Mouse (Mus musculus): ENCODE data around the gene Chaf1a. TPM values are rescaled to one million over a fixed set of nuclear protein-coding genes. Genes with fewer than 3 reads are reported as not detected.

Chaf1a gene
- 33.6 and 38.5 TPM in 2 replicates for polyA plus RNA-seq (2011; ENCODE audit: insufficient read depth, insufficient read length, low read depth, missing spikeins)

GRCm38 (mm10) chr17:56040030-56040856 is at the start of gene Chaf1a:
Gene Chaf1a (plus strand): TSS chr17:56040439.
- no peaks in the 10 kb centered on the region for H3K27me3 ChIP-seq (ENCODE audit: control insufficient read depth, insufficient read depth, low read length, poor library complexity, severe bottlenecking)
- H3K4me1 ChIP-seq (ENCODE audit: control insufficient read depth, insufficient read depth, low read length), result peaks cover 1% of the 10 kb centered on the region
- H3K36me3 ChIP-seq (ENCODE audit: control insufficient read depth, insufficient read depth, low read length, poor library complexity, severe bottlenecking), result peaks cover 18% of the 10 kb centered on the region
- no peaks in the 10 kb centered on the region for H3K9me3 ChIP-seq (replicated peaks; ENCODE audit: control insufficient read depth, insufficient read depth, low read length, poor library complexity, severe bottlenecking)
- no peak for TF ChIP-seq CTCF (IDR thresholded peaks at IDR 0.05; ENCODE audit: low read depth, low read length)
- no peak for TF ChIP-seq EP300 (IDR thresholded peaks at IDR 0.05; ENCODE audit: insufficient read depth, low read depth, low read length)
- TF ChIP-seq POLR2A (IDR thresholded peaks at IDR 0.05; ENCODE audit: insufficient read depth, low read length), result peak; percentile 67
- peak within 1 kb of the TSS; percentile 87 for H3K27ac ChIP-seq (ENCODE audit: insufficient read depth, low read length)
- peak within 1 kb of the TSS; percentile 96 for H3K4me3 ChIP-seq (ENCODE audit: low read depth, low read length)
- peak within 1 kb of the TSS; percentile 97 for H3K9ac ChIP-seq (ENCODE audit: low read depth, poor library complexity, severe bottlenecking)

DNA sequence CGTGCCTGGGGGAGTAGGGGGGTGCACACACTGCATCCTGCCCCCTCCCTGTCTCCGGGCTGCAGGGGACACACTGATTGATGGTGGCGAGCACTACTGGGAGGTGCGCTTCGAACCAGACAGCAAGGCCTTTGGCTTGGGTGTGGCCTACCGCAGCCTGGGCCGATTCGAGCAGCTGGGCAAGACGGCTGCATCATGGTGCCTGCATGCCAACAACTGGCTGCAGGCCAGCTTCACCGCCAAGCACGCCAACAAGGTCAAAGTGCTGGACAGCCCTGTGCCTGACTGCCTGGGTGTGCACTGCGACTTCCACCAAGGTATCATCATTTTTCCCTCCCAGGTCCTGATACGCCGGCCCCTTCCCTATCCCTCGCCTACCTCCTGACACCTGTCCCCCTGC is 44.2 kb upstream of the Chaf1a start:
- H3K9ac ChIP-seq (ENCODE audit: low read depth, poor library complexity, severe bottlenecking), result no peak overlapping the region
- no peaks in the 10 kb centered on the region for H3K36me3 ChIP-seq (ENCODE audit: control insufficient read depth, insufficient read depth, low read length, poor library complexity, severe bottlenecking)
- TF ChIP-seq EP300 (IDR thresholded peaks at IDR 0.05; ENCODE audit: insufficient read depth, low read depth, low read length) (no peak), POLR2A (IDR thresholded peaks at IDR 0.05; ENCODE audit: insufficient read depth, low read length) (no peak), CTCF (IDR thresholded peaks at IDR 0.05; ENCODE audit: low read depth, low read length) (no peak)
- H3K27ac ChIP-seq (ENCODE audit: insufficient read depth, low read length), result no peak overlapping the region
- H3K9me3 ChIP-seq (replicated peaks; ENCODE audit: control insufficient read depth, insufficient read depth, low read length, poor library complexity, severe bottlenecking), result no peaks in the 10 kb centered on the region
- no peaks in the 10 kb centered on the region for H3K4me1 ChIP-seq (ENCODE audit: control insufficient read depth, insufficient read depth, low read length)
- H3K27me3 ChIP-seq (ENCODE audit: control insufficient read depth, insufficient read depth, low read length, poor library complexity, severe bottlenecking), result no peaks in the 10 kb centered on the region
- no peak overlapping the region for H3K4me3 ChIP-seq (ENCODE audit: low read depth, low read length)

GRCm38 (mm10) chr17:55999794-56000499 is 40.3 kb upstream of the Chaf1a start:
- Histone ChIP-seq H3K27ac (ENCODE audit: insufficient read depth, low read length) (no peak overlapping the region), H3K27me3 (ENCODE audit: control insufficient read depth, insufficient read depth, low read length, poor library complexity, severe bottlenecking) (no peaks in the 10 kb centered on the region), H3K36me3 (ENCODE audit: control insufficient read depth, insufficient read depth, low read length, poor library complexity, severe bottlenecking) (no peaks in the 10 kb centered on the region), H3K9ac (ENCODE audit: low read depth, poor library complexity, severe bottlenecking) (peak overlapping the region; percentile 4), H3K9me3 (replicated peaks; ENCODE audit: control insufficient read depth, insufficient read depth, low read length, poor library complexity, severe bottlenecking) (no peaks in the 10 kb centered on the region), H3K4me3 (ENCODE audit: low read depth, low read length) (peak overlapping the region; percentile 63), H3K4me1 (ENCODE audit: control insufficient read depth, insufficient read depth, low read length) (no peaks in the 10 kb centered on the region)
- TF ChIP-seq EP300 (IDR thresholded peaks at IDR 0.05; ENCODE audit: insufficient read depth, low read depth, low read length) (no peak), POLR2A (IDR thresholded peaks at IDR 0.05; ENCODE audit: insufficient read depth, low read length) (no peak), CTCF (IDR thresholded peaks at IDR 0.05; ENCODE audit: low read depth, low read length) (peak; percentile 45)

DNA sequence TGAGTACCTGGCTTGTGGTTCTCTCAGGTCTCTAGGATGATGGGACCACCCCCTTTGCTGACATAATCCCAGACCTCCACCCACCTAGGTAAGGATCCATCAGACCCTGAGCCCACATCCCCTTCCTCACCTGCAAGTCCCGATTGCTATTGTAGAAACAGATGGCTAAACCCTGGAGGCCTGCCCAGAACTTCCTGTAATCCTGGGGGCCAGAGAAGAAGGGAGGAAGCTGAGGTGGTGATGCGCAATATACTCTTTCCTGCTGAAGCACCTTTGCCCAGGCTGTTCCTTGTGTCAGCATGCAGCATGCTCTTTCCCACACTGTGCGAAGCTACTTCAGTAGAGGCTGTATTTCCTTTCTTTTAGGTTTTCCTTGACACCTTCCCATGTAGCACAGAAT is 37.2 kb upstream of the Chaf1a start:
- no peaks in the 10 kb centered on the region for H3K36me3 ChIP-seq (ENCODE audit: control insufficient read depth, insufficient read depth, low read length, poor library complexity, severe bottlenecking)
- peaks cover 2% of the 10 kb centered on the region for H3K4me1 ChIP-seq (ENCODE audit: control insufficient read depth, insufficient read depth, low read length)
- no peak overlapping the region for H3K9ac ChIP-seq (ENCODE audit: low read depth, poor library complexity, severe bottlenecking)
- H3K27ac ChIP-seq (ENCODE audit: insufficient read depth, low read length), result no peak overlapping the region
- TF ChIP-seq EP300 (IDR thresholded peaks at IDR 0.05; ENCODE audit: insufficient read depth, low read depth, low read length) (no peak), POLR2A (IDR thresholded peaks at IDR 0.05; ENCODE audit: insufficient read depth, low read length) (no peak), CTCF (IDR thresholded peaks at IDR 0.05; ENCODE audit: low read depth, low read length) (no peak)
- no peak overlapping the region for H3K4me3 ChIP-seq (ENCODE audit: low read depth, low read length)
- H3K9me3 ChIP-seq (replicated peaks; ENCODE audit: control insufficient read depth, insufficient read depth, low read length, poor library complexity, severe bottlenecking), result no peaks in the 10 kb centered on the region
- H3K27me3 ChIP-seq (ENCODE audit: control insufficient read depth, insufficient read depth, low read length, poor library complexity, severe bottlenecking), result no peaks in the 10 kb centered on the region

GRCm38 (mm10) chr17:56005415-56006061 is 34.7 kb upstream of the Chaf1a start, which contains the start of the genes Stap2 and Mpnd:
Gene Stap2 (minus strand): TSS chr17:56005584.
Gene Mpnd (plus strand): TSS chr17:56005711.
- no peak within 1 kb of the TSS for H3K4me3 ChIP-seq (ENCODE audit: low read depth, low read length)
- H3K4me1 ChIP-seq (ENCODE audit: control insufficient read depth, insufficient read depth, low read length), result peaks cover 8% of the 10 kb centered on the region
- no peaks in the 10 kb centered on the region for H3K9me3 ChIP-seq (replicated peaks; ENCODE audit: control insufficient read depth, insufficient read depth, low read length, poor library complexity, severe bottlenecking)
- no peak within 1 kb of the TSS for H3K27ac ChIP-seq (ENCODE audit: insufficient read depth, low read length)
- TF ChIP-seq CTCF (IDR thresholded peaks at IDR 0.05; ENCODE audit: low read depth, low read length) (no peak), POLR2A (IDR thresholded peaks at IDR 0.05; ENCODE audit: insufficient read depth, low read length) (no peak), EP300 (IDR thresholded peaks at IDR 0.05; ENCODE audit: insufficient read depth, low read depth, low read length) (no peak)
- H3K36me3 ChIP-seq (ENCODE audit: control insufficient read depth, insufficient read depth, low read length, poor library complexity, severe bottlenecking), result no peaks in the 10 kb centered on the region
- H3K27me3 ChIP-seq (ENCODE audit: control insufficient read depth, insufficient read depth, low read length, poor library complexity, severe bottlenecking), result no peaks in the 10 kb centered on the region
- H3K9ac ChIP-seq (ENCODE audit: low read depth, poor library complexity, severe bottlenecking), result 0 out of 2 replicates have a peak within 1 kb of the TSS, but pooled peaks have one; percentile 10
